Mouse (Mus musculus) right cerebral cortex, postnatal 25 days (tissue): ENCODE data around the gene Calm2.

Experiments used
- DNase-seq: peaks from one replicate; pipeline ENCODE4 v3.0.0; 2022

The Calm2 gene

GRCm38 (mm10) chr17:87391242-87391641, 55.5 kb downstream of the Calm2 start:
- no peak for DNase-seq

- DNase-seq: no peak
Observed at GRCm38 (mm10) chr17:87387068-87387467, 59.7 kb downstream of the Calm2 start.

- no peak for DNase-seq
Observed at GRCm38 (mm10) chr17:87385835-87386234, 60.9 kb downstream of the Calm2 start.
